Mouse (Mus musculus) midbrain, embryonic 10.5 days (tissue): Measurements from ENCODE around the gene Pde3a. TPM values are rescaled to one million over a fixed set of nuclear protein-coding genes. Genes with fewer than 3 reads are reported as not detected.

Experiments used
- DNase-seq: peaks from one replicate; pipeline ENCODE4 v3.0.0-alpha.2; 2017; ENCODE audit warnings: low spot score
- H3K27ac ChIP-seq: fragments of 300-500 bp; sonication (generic); replicated peaks from 2 replicates; pipeline ENCODE4 v1.5.1; 2016; ENCODE audit warnings: mild to moderate bottlenecking
- H3K27me3 ChIP-seq: fragments of 300-500 bp; sonication (generic); 2 replicates; pipeline ENCODE4 v1.6.1; 2016; ENCODE audit warnings: low read depth, mild to moderate bottlenecking; ENCODE audit not compliant: poor library complexity, severe bottlenecking
- H3K36me3 ChIP-seq: fragments of 300-500 bp; sonication (generic); 2 replicates; pipeline ENCODE4 v1.6.1; 2016; ENCODE audit warnings: mild to moderate bottlenecking, moderate library complexity
- H3K4me1 ChIP-seq: fragments of 300-500 bp; sonication (generic); 2 replicates; pipeline ENCODE4 v1.6.1; 2016
- H3K4me3 ChIP-seq: fragments of 300-500 bp; sonication (generic); 2 replicates; pipeline ENCODE4 v1.5.1; 2016; ENCODE audit warnings: mild to moderate bottlenecking, moderate library complexity
- H3K9me3 ChIP-seq: fragments of 300-500 bp; sonication (generic); replicated peaks from 2 replicates; pipeline ENCODE4 v1.6.1; 2016; ENCODE audit warnings: mild to moderate bottlenecking
- WGBS: fragments of 180-500 bp; shearing (Covaris S2); methylation state at CpG from one replicate; pipeline ENCODE4 v1.1.7; 2016; 5-methylcytosine and 5-hydroxymethylcytosine counted together
- polyA plus RNA-seq: library from polyadenylated mRNA; unstranded; fragments of >200 nt; fragmentation: Nextera tagmentation; extraction: Ambion mirVana; gene quantifications from 2 replicates; pipeline ENCODE4 v1.2.1, GENCODE M21; 2016

The Pde3a gene
- polyA plus RNA-seq, 1 experiment from 2014 or later: 0.63 TPM

- no peak for DNase-seq
- Histone ChIP-seq H3K27me3 (no peaks in the 10 kb centered on the region), H3K4me1 (no peaks in the 10 kb centered on the region), H3K4me3 (no peak overlapping the region), H3K9me3 (no peaks in the 10 kb centered on the region), H3K27ac (no peak overlapping the region), H3K36me3 (no peaks in the 10 kb centered on the region)
- WGBS: 87% methylated on average over 6 of the region's 6 CpGs
Observed at GRCm38 (mm10) chr6:141273685-141274084, 24.6 kb downstream of the Pde3a start.

DNA sequence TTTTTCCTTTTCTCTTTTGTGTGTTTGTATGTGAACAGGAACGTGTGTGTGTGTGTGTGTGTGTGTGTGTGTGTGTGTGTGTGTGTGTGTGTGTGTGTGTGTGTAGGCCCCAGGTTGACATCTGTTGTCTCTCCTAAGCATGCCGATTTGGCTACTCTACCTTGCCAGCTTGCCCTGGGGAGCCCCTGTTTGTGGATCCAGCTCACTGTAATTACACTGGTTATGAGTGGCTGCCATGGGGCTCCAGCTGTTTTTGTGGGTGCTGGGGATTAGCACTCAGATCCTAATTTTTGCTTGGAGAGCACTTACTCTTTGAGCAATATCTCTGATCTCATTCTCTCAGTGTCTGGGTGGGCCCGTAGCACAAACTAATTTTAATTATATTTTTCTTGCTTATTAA is 32.6 kb downstream of the Pde3a start:
- no peak overlapping the region for H3K4me3 ChIP-seq
- H3K36me3 ChIP-seq: no peaks in the 10 kb centered on the region
- DNase-seq: no peak
- no peaks in the 10 kb centered on the region for H3K27me3 ChIP-seq
- H3K4me1 ChIP-seq: no peaks in the 10 kb centered on the region
- no peak overlapping the region for H3K27ac ChIP-seq
- 87% methylated on average over 3 of the region's 3 CpGs for WGBS
- H3K9me3 ChIP-seq: no peaks in the 10 kb centered on the region

DNA sequence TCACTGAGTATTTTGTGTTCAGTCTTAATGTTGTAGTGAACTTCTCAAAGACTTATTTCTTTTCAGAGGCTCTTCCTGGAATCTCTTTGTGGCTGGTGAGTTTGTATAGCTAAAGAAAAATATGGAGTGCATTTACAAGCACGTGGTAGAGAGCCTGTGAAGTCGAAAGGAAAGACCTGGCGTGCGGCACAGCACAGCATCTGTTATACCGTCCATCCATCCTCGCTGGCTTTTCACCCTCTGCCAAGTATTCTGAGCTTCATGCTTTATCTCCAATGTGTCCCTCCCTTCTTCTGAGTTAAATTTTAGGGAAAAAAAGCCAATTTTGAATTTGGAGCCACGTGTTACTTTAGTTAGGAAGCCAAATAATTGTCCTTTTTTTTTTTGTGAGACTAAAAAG is 33.7 kb downstream of the Pde3a start:
- 86% methylated on average over 7 of the region's 7 CpGs for WGBS
- Histone ChIP-seq H3K4me3 (no peak overlapping the region), H3K9me3 (no peaks in the 10 kb centered on the region), H3K27me3 (no peaks in the 10 kb centered on the region), H3K4me1 (no peaks in the 10 kb centered on the region), H3K36me3 (no peaks in the 10 kb centered on the region), H3K27ac (no peak overlapping the region)
- no peak for DNase-seq

DNA sequence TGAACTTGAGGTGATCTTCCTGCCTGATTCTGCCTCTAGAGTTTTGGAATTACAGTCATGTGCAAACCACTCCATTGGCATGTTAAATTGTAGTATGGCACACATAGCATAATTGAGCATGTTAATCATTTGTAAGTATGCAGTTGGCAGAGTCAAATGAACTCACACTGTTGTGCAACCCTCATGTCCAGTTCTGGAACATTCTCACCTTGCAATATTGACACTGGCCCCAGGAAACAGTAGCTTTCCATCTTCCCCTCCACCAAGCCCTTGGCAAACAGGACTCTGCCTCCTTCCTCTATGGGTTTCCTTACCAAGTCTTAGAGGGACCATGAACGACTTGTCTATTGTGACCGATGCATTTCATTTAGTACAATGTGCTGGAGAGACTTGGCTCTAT is 42.1 kb downstream of the Pde3a start:
- DNase-seq: no peak
- 95% methylated on average over 2 of the region's 2 CpGs for WGBS
- no peaks in the 10 kb centered on the region for H3K27me3 ChIP-seq

GRCm38 (mm10) chr6:141292826-141293459 is 43.9 kb downstream of the Pde3a start:
- WGBS: 90% methylated on average over 10 of the region's 10 CpGs
- H3K27me3 ChIP-seq: no peaks in the 10 kb centered on the region
- no peak for DNase-seq
- no peaks in the 10 kb centered on the region for H3K36me3 ChIP-seq
- no peak overlapping the region for H3K27ac ChIP-seq
- H3K9me3 ChIP-seq: no peaks in the 10 kb centered on the region
- no peak overlapping the region for H3K4me3 ChIP-seq
- H3K4me1 ChIP-seq: peaks cover 3% of the 10 kb centered on the region; the same call in 1 of the 2 replicates

More for the DNA sequence above, 42.1 kb downstream of the Pde3a start:
- H3K9me3 ChIP-seq: no peaks in the 10 kb centered on the region
- no peak overlapping the region for H3K27ac ChIP-seq
- H3K4me3 ChIP-seq: no peak overlapping the region
- H3K4me1 ChIP-seq: peaks cover 3% of the 10 kb centered on the region; the same call in 1 of the 2 replicates
- no peaks in the 10 kb centered on the region for H3K36me3 ChIP-seq

GRCm38 (mm10) chr6:141293460-141293853 is 44.4 kb downstream of the Pde3a start:
- no peaks in the 10 kb centered on the region for H3K27me3 ChIP-seq
- 76% methylated on average over 2 of the region's 2 CpGs for WGBS
- no peak for DNase-seq
- no peaks in the 10 kb centered on the region for H3K9me3 ChIP-seq
- H3K4me1 ChIP-seq: peaks cover 3% of the 10 kb centered on the region; the same call in 1 of the 2 replicates
- H3K27ac ChIP-seq: no peak overlapping the region
- H3K36me3 ChIP-seq: no peaks in the 10 kb centered on the region
- no peak overlapping the region for H3K4me3 ChIP-seq

DNA sequence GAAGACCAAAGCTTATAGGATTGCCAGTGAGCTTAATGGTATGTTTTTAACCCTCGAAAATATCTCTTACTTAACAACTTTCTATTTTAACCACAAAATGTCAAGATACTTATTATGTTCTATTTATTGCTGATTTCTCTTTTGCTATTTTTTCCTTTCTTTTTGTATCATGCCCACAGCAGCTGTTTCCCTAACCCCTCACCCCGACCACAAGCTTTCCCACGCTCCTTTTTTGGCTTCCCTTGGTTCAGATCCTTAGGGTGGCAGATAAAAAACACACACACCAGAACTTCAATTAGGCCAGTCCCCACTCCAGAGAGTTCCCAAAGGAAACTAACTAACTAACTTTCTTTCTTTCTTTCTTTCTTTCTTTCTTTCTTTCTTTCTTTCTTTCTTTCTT is 46.2 kb downstream of the Pde3a start:
- H3K27me3 ChIP-seq: no peaks in the 10 kb centered on the region
- H3K27ac ChIP-seq: no peak overlapping the region
- H3K4me1 ChIP-seq: peaks cover 3% of the 10 kb centered on the region; the same call in 1 of the 2 replicates
- DNase-seq: no peak
- H3K9me3 ChIP-seq: no peaks in the 10 kb centered on the region
- 88% methylated on average over 3 of the region's 3 CpGs for WGBS
- no peak overlapping the region for H3K4me3 ChIP-seq
- no peaks in the 10 kb centered on the region for H3K36me3 ChIP-seq

DNA sequence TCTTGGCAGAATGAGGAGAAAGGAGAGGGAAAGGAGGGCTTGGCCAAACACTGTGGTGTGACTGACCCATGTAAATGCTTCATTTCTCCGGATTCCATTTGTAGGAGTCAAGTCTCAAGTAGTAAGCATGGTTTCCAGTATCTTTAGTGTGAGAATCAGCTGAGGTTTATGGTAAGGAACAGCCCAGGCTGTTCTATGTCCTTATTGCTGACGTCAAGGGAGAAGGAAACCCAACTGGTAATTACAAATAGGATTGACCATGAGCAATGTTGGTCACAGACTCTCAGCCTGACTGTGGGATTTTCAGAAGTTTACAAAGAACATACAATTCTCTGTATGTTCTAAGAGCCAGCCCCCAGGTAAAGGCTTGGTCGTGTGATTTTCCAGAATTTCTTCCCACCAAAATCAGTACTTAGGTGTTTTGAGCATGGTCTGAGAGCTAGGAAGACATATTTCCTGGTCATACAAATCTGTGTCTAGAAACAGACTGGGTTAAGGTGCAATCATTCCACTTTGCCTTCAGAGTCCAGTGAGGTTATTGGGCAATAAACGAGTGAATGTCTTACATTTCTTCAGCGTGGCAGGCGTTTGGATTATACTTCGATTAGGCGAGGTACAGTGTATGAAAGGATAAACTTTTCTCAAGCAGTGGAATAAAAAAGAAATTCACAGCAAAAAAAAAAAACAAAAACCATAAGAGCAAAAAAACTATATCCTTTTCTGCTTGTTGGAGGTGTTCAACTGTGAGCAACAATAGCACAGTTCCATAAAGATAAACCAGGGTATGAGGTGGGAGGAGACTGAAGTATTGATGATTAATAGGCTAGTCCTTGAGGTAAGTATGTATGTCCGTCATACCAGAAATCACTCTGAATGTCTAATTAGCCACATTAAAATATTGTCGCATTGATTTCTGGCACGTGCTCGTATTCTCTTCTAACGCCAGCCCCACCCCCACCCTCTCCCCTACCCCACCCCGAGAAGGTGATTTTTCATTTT is 53.0 kb downstream of the Pde3a start:
- Histone ChIP-seq H3K4me1 (no peaks in the 10 kb centered on the region), H3K36me3 (no peaks in the 10 kb centered on the region), H3K27ac (no peak overlapping the region), H3K9me3 (no peaks in the 10 kb centered on the region), H3K4me3 (no peak overlapping the region), H3K27me3 (no peaks in the 10 kb centered on the region)
- 93% methylated on average over 14 of the region's 14 CpGs for WGBS
- no peak for DNase-seq

DNA sequence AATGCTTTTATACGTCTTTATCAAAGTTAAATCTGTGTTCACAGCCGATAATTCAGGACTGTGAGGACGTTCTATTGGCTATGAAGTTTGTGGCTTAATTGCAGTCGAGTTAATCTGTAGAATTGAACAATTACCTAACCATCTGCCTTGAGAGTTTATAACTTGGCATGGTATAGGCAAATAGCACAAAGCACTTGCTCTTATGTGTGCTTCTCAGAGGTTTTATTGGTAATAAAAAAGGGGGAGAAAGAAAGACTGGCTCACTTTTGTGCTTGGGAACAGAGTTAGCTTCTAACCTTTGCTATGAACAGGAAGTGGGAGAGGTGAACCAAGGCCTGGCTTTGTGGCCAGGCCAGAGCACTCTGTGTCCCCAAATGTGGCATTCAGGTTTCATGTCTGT is 53.8 kb downstream of the Pde3a start:
- Histone ChIP-seq H3K27me3 (no peaks in the 10 kb centered on the region), H3K36me3 (no peaks in the 10 kb centered on the region), H3K27ac (no peak overlapping the region), H3K4me1 (no peaks in the 10 kb centered on the region), H3K4me3 (no peak overlapping the region), H3K9me3 (no peaks in the 10 kb centered on the region)
- DNase-seq: no peak
- WGBS: 90% methylated on average over 4 of the region's 4 CpGs

GRCm38 (mm10) chr6:141307326-141307725 is 58.3 kb downstream of the Pde3a start:
- 91% methylated on average over 1 of the region's 1 CpGs for WGBS
- no peak for DNase-seq

DNA sequence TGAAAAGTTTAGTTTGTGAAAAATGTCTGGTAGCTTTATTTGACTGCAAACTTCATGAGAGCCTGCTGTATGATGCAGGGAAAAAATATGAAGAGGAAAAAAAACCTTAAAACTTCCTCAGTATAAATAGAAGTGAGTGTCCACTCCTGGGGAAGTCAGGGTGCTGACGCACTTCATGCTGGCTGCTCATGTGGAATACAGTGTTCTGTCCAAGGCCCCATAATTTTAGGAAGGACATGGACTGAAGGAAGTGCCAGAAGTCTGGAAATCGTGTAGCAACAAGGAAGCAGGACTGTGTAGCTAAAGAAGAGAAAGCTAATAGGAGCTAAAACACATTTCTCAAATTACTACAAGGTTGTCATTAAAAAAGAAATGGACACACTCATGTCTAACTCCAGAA is 59.4 kb downstream of the Pde3a start:
- no peak overlapping the region for H3K4me3 ChIP-seq
- H3K27ac ChIP-seq: no peak overlapping the region
- no peaks in the 10 kb centered on the region for H3K27me3 ChIP-seq
- no peaks in the 10 kb centered on the region for H3K36me3 ChIP-seq
- H3K4me1 ChIP-seq: no peaks in the 10 kb centered on the region
- no peaks in the 10 kb centered on the region for H3K9me3 ChIP-seq
- 91% methylated on average over 2 of the region's 2 CpGs for WGBS
- no peak for DNase-seq

More at GRCm38 (mm10) chr6:141307326-141307725, 58.3 kb downstream of the Pde3a start:
- Histone ChIP-seq H3K27ac (no peak overlapping the region), H3K9me3 (no peaks in the 10 kb centered on the region), H3K36me3 (no peaks in the 10 kb centered on the region), H3K27me3 (no peaks in the 10 kb centered on the region), H3K4me3 (no peak overlapping the region), H3K4me1 (no peaks in the 10 kb centered on the region)

- no peak overlapping the region for H3K4me3 ChIP-seq
- H3K4me1 ChIP-seq: no peaks in the 10 kb centered on the region
- H3K36me3 ChIP-seq: no peaks in the 10 kb centered on the region
- no peaks in the 10 kb centered on the region for H3K27me3 ChIP-seq
- DNase-seq: no peak
- H3K27ac ChIP-seq: no peak overlapping the region
- WGBS: 33% methylated on average over 3 of the region's 3 CpGs
- no peaks in the 10 kb centered on the region for H3K9me3 ChIP-seq
Observed at GRCm38 (mm10) chr6:141309872-141310271, 60.8 kb downstream of the Pde3a start.

- H3K4me1 ChIP-seq: no peaks in the 10 kb centered on the region
- 58% methylated on average over 6 of the region's 6 CpGs for WGBS
Observed at GRCm38 (mm10) chr6:141310351-141310750, 61.3 kb downstream of the Pde3a start.

More at GRCm38 (mm10) chr6:141310351-141310750, 61.3 kb downstream of the Pde3a start:
- Histone ChIP-seq H3K27ac (no peak overlapping the region), H3K4me3 (no peak overlapping the region), H3K27me3 (no peaks in the 10 kb centered on the region), H3K9me3 (no peaks in the 10 kb centered on the region), H3K36me3 (no peaks in the 10 kb centered on the region)
- no peak for DNase-seq
